Mouse (Mus musculus): ENCODE results near the gene Gm3573. TPM values are rescaled to one million over a fixed set of nuclear protein-coding genes. Genes with fewer than 3 reads are reported as not detected.
"Not testable (repeated sequence)": the region's sequence is repeated elsewhere in the genome, so short reads cannot be mapped to it uniquely, and the experiment has no call there.

Gm3573 gene
- not detected in 2 replicates for polyA plus RNA-seq (2015; fragmentation: Nextera tagmentation; extraction: Ambion mirVana)

DNA sequence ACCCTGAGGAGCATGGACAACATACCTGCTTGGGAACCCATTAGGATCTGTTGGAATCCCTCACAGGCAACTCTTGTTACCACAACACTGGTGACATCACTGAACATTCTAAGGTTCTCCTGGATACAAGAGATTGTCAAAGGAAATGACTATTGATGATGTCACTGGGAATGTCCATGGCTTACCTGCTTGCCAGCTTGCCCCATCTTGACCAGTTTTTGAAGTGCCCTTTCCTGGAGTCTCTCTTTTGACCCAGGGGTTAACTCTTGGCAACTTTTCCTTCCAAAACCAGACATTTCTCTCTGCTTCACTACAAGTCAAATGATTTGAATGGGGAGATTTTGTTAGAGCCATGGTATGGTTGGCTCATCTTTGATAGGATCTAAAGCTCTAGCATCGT is at the start of gene Gm3573:
Gene Gm3573, minus strand, starts transcription at position 101 of the 400 bp plus-strand sequence.
- not testable (repeated sequence) for H3K4me2 ChIP-seq; H3K27ac ChIP-seq; H3K36me3 ChIP-seq; H3K9me3 ChIP-seq; H3K4me3 ChIP-seq; H3K9ac ChIP-seq; H3K4me1 ChIP-seq; H3K27me3 ChIP-seq; ATAC-seq (ENCODE audit: insufficient number of reproducible peaks, insufficient read depth, low FRiP score, low TSS enrichment, low read depth)
- no CpG with 5 or more reads among the region's 1 CpGs for WGBS

DNA sequence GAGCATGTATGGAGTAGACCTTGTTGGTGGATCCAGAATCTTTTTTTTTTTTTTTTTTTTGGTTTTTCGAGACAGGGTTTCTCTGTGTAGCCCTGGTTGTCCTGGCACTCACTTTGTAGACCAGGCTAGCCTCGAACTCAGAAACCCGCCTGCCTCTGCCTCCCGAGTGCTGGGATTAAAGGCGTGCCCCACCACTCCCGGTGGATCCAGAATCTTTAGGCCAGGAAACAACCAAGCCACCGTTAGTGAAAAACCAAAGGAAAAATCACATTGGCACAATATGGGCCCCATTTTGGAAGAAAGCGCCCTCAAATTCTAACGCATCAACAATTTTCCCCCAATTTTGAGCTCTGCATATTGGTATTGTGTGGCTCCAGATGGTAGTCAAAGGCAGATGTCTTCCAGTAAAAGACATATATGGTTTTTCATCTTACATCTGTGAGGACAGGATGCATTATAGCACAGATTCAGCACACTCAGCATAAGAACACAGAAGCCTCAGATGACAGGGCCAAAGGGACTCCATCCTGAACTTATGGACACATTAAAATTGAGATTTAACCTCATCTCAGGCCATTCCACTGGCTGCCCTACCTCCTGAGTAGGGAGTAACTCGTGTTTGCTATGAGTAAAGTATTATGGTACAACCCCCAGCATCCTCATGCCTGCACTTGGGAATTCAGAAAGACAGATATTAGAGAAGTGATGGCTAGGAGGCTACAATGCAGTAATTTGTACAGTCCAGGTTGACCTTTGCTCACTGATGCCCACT is 26.4 kb upstream of the Gm3573 start:
- H3K27me3 ChIP-seq; H3K4me1 ChIP-seq; H3K4me3 ChIP-seq; H3K36me3 ChIP-seq; ATAC-seq (ENCODE audit: insufficient number of reproducible peaks, insufficient read depth, low FRiP score, low TSS enrichment, low read depth); H3K9ac ChIP-seq; H3K9me3 ChIP-seq; H3K27ac ChIP-seq; H3K4me2 ChIP-seq: not testable (repeated sequence)
- 70% methylated on average over 9 of the region's 10 CpGs for WGBS

DNA sequence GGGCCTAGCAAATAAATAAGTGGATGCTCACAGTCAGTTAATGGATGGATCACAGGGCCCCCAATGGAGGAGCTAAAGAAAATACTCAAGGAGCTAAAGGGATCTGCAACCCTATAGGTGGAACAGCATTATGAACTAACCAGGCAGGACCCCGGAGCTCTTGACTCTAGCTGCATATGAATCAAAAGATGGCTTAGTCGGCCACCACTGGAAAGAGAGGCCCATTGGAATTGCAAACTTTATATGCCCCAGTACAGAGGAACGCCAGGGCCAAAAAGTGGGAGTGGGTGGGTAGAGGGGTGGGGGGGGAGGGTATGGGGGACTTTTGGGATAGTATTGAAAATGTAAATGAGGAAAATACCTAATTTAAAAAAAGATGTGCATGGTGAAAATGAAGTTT is 6.7 kb downstream of the Gm3573 start:
- ATAC-seq (ENCODE audit: insufficient number of reproducible peaks, insufficient read depth, low FRiP score, low TSS enrichment, low read depth); H3K9ac ChIP-seq; H3K27ac ChIP-seq; H3K4me3 ChIP-seq; H3K36me3 ChIP-seq; H3K27me3 ChIP-seq; H3K4me2 ChIP-seq; H3K4me1 ChIP-seq; H3K9me3 ChIP-seq: not testable (repeated sequence)
- 85% methylated on average over 3 of the region's 3 CpGs for WGBS

DNA sequence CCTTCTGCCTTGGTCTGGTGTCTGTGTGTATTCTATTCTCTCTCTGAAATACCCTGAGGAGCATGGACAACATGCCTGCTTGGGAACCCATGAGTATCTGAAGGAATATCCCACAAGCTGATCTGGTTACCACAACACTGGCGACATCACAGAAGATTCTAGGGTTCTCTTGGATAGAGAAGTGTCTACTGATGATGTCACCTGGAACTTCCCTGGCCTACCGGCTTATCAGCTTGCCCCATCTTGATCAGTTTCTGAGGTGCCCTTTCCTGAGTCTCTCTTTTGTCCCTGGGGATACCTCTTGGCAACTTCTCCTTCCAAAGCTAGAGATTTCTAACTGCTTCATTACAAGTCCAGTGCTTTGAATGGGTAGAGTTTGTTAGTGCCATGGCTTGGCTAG is 28.1 kb downstream of the Gm3573 start, which contains the start of gene Gm17027:
Gene Gm17027, minus strand, starts transcription at position 101 of the 400 bp plus-strand sequence.
- not testable (repeated sequence) for H3K4me3 ChIP-seq; H3K9me3 ChIP-seq; ATAC-seq (ENCODE audit: insufficient number of reproducible peaks, insufficient read depth, low FRiP score, low TSS enrichment, low read depth); H3K36me3 ChIP-seq; H3K27me3 ChIP-seq; H3K4me2 ChIP-seq; H3K27ac ChIP-seq; H3K9ac ChIP-seq; H3K4me1 ChIP-seq
- WGBS, result 73% methylated on average over 2 of the region's 2 CpGs

Other genes with a start within 250 kb of the Gm3573 start
- gene 1700024B05Rik, start 246.8 kb downstream of the Gm3573 start, polyA plus RNA-seq (2015; fragmentation: Nextera tagmentation; extraction: Ambion mirVana), result not detected in 2 replicates
- not detected in 2 replicates for gene Gm6401, start 222.9 kb downstream of the Gm3573 start, polyA plus RNA-seq (2015; fragmentation: Nextera tagmentation; extraction: Ambion mirVana)
- not detected in 2 replicates for gene Gm3543, start 207.5 kb downstream of the Gm3573 start, polyA plus RNA-seq (2015; fragmentation: Nextera tagmentation; extraction: Ambion mirVana)
- gene Gm7951, start 73.4 kb downstream of the Gm3573 start, polyA plus RNA-seq (2015; fragmentation: Nextera tagmentation; extraction: Ambion mirVana), result not detected in 2 replicates
- not detected in 2 replicates for gene Gm17027, start 28.2 kb downstream of the Gm3573 start, polyA plus RNA-seq (2015; fragmentation: Nextera tagmentation; extraction: Ambion mirVana)
- not detected in 2 replicates for gene Gm17026, start 69.3 kb upstream of the Gm3573 start, polyA plus RNA-seq (2015; fragmentation: Nextera tagmentation; extraction: Ambion mirVana)
- gene Gm9611, start 106.6 kb upstream of the Gm3573 start, polyA plus RNA-seq (2015; fragmentation: Nextera tagmentation; extraction: Ambion mirVana), result not detected in 2 replicates
- not detected in 2 replicates for gene Gm7995, start 119.4 kb upstream of the Gm3573 start, polyA plus RNA-seq (2015; fragmentation: Nextera tagmentation; extraction: Ambion mirVana)
- gene Gm8005, start 248.9 kb upstream of the Gm3573 start, polyA plus RNA-seq (2015; fragmentation: Nextera tagmentation; extraction: Ambion mirVana), result not detected in 2 replicates